Mouse (Mus musculus) heart, embryonic 11.5 days (tissue): Measurements from ENCODE around the gene Pacsin1. TPM values are rescaled to one million over a fixed set of nuclear protein-coding genes. Genes with fewer than 3 reads are reported as not detected.
A peak's percentile ranks its signal among the peaks of the same experiment; 100 is the strongest.
"Not testable (repeated sequence)": the region's sequence is repeated elsewhere in the genome, so short reads cannot be mapped to it uniquely, and the experiment has no call there.

ENCODE experiments used
- ATAC-seq: fragments of 200-750 bp; cut with Nextera tagmentation; replicated peaks from 2 replicates; pipeline ENCODE4 v1.8.0; 2017; ENCODE audit warnings: moderate library complexity; ENCODE audit not compliant: insufficient number of reproducible peaks, low FRiP score, low TSS enrichment
- H3K27ac ChIP-seq: fragments of 300-500 bp; sonication (generic); 2 replicates; pipeline ENCODE4 v1.5.1; 2014; ENCODE audit warnings: mild to moderate bottlenecking, low read depth, low read length
- H3K27me3 ChIP-seq: fragments of 300-500 bp; sonication (generic); 2 replicates; pipeline ENCODE4 v1.6.1; 2014; ENCODE audit warnings: mild to moderate bottlenecking, low read length, mixed read lengths; ENCODE audit not compliant: control insufficient read depth, insufficient read depth
- H3K36me3 ChIP-seq: fragments of 300-500 bp; sonication (generic); 2 replicates; pipeline ENCODE4 v1.6.1; 2014; ENCODE audit warnings: mild to moderate bottlenecking, low read length, moderate library complexity, mixed read lengths; ENCODE audit not compliant: control insufficient read depth, insufficient read depth
- H3K4me1 ChIP-seq: fragments of 300-500 bp; sonication (generic); 2 replicates; pipeline ENCODE4 v1.6.1; 2014; ENCODE audit warnings: low read length; ENCODE audit not compliant: control insufficient read depth, insufficient read depth
- H3K4me2 ChIP-seq: fragments of 300-500 bp; sonication (generic); 2 replicates; pipeline ENCODE4 v1.6.1; 2014; ENCODE audit warnings: mild to moderate bottlenecking, moderate library complexity
- H3K4me3 ChIP-seq: fragments of 300-500 bp; sonication (generic); 2 replicates; pipeline ENCODE4 v1.5.1; 2014; ENCODE audit warnings: low read depth, low read length
- H3K9ac ChIP-seq: fragments of 300-500 bp; sonication (generic); 2 replicates; pipeline ENCODE4 v1.6.1; 2014; ENCODE audit warnings: mild to moderate bottlenecking, low read depth, low read length, moderate library complexity
- H3K9me3 ChIP-seq: fragments of 300-500 bp; sonication (generic); replicated peaks from 2 replicates; pipeline ENCODE4 v1.6.1; 2016; ENCODE audit warnings: low read length; ENCODE audit not compliant: control insufficient read depth
- WGBS: fragments of 180-500 bp; shearing (Covaris S2); extraction: QIAGEN DNeasy Blood & Tissue Kit; methylation state at CpG from one replicate; pipeline ENCODE4 v1.1.7; 2014; ENCODE audit not compliant: insufficient replicate concordance; 5-methylcytosine and 5-hydroxymethylcytosine counted together
- polyA plus RNA-seq: library from polyadenylated mRNA; unstranded; fragments of >200 nt; fragmentation: Nextera tagmentation; extraction: Ambion mirVana; gene quantifications from 2 replicates; pipeline ENCODE4 v1.2.1, GENCODE M21; 2014

The Pacsin1 gene
- polyA plus RNA-seq, 1 experiment from 2014 or later, result 2.5 TPM

GRCm38 (mm10) chr17:27629249-27630020, 25.9 kb upstream of the Pacsin1 start:
- ATAC-seq, result peak; percentile 28; the same call in 1 of the 2 replicates
- Histone ChIP-seq H3K4me1 (peaks cover 15% of the 10 kb centered on the region), H3K27ac (no peak overlapping the region), H3K36me3 (peaks cover 25% of the 10 kb centered on the region), H3K4me2 (no peak overlapping the region), H3K4me3 (no peak overlapping the region), H3K9ac (no peak overlapping the region), H3K9me3 (no peaks in the 10 kb centered on the region), H3K27me3 (no peaks in the 10 kb centered on the region)
- 67% methylated on average over 2 of the region's 2 CpGs for WGBS

- Histone ChIP-seq H3K4me1 (peaks cover 20% of the 10 kb centered on the region), H3K4me3 (peak within 1 kb of the TSS; percentile 95), H3K9me3 (no peaks in the 10 kb centered on the region), H3K27ac (peak within 1 kb of the TSS; percentile 85), H3K9ac (peak within 1 kb of the TSS; percentile 98), H3K36me3 (peaks cover 25% of the 10 kb centered on the region), H3K27me3 (no peaks in the 10 kb centered on the region), H3K4me2 (peak within 1 kb of the TSS; percentile 79)
- peak; percentile 94 for ATAC-seq
- whole genome bisulfite sequencing, result under 1% methylated on average over 56 of the region's 72 CpGs
Observed at GRCm38 (mm10) chr17:27634871-27635574, 20.3 kb upstream of the Pacsin1 start, which contains the start of gene RPS10-NUDT3. Gene RPS10-NUDT3, minus strand, starts transcription at chr17:27635222.

GRCm38 (mm10) chr17:27635575-27635903, 19.8 kb upstream of the Pacsin1 start:
- 45% methylated on average over 9 of the region's 9 CpGs for WGBS
- H3K27me3 ChIP-seq, ATAC-seq, H3K9me3 ChIP-seq: not testable (repeated sequence)
- Histone ChIP-seq H3K4me3 (peak overlapping the region; percentile 95), H3K36me3 (peaks cover 22% of the 10 kb centered on the region), H3K9ac (peak overlapping the region; percentile 98; the same call in 1 of the 2 replicates), H3K4me2 (peak overlapping the region; percentile 79), H3K4me1 (peaks cover 20% of the 10 kb centered on the region), H3K27ac (peak overlapping the region; percentile 85)

DNA sequence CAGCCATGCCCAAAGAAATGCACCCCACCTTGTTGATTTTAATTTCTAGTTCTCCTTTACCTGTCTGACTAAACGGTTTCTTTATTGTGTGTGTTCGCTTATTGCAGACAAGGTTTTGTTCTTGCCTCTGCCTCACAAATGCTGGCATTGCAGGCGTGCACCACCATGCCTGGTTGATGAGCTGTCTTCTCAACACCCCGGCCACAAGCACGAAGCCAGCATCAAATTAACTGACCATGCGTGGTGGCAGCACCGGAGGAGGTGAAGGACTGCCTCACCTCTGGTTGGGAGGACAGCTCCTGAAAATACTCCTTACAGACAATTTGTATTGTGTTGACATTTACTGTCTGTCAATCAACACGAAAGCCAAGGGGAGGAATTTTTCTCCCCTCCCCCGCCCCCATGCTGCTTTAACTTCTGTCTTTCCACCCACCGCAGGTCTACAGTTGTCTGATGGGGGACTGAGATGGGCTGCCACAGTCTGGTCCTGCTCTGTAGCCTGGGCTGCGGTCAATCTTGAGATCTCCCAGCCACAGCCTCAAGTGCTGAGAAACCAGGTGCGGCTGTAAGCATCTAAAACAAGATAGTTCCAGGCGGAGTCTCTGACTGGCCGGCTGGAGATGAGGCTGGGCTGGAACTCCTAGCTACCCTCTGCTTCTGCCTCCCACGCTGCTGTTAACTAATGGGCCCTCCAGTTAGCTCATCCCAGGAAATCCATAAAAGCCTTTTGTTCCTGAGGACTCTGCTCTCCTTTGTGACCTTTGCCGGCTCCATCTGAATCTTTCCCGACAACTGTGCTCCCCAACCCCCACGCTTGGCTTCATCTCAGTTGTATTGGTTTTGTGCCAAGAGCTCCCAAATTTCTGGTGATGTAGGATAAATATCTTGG, 18.9 kb upstream of the Pacsin1 start, which contains the start of gene Rps10:
TSS of gene Rps10 (minus strand) at position 538 of the 889 bp plus-strand sequence.
- Histone ChIP-seq H3K4me1 (peaks cover 20% of the 10 kb centered on the region), H3K4me3 (peak within 1 kb of the TSS; percentile 95), H3K9me3 (no peaks in the 10 kb centered on the region), H3K9ac (peak within 1 kb of the TSS; percentile 16; the same call in 1 of the 2 replicates), H3K4me2 (peak within 1 kb of the TSS; percentile 79), H3K27ac (peak within 1 kb of the TSS; percentile 85; the same call in 1 of the 2 replicates), H3K36me3 (peaks cover 17% of the 10 kb centered on the region), H3K27me3 (no peaks in the 10 kb centered on the region)
- ATAC-seq, result no peak
- WGBS, result 44% methylated on average over 18 of the region's 18 CpGs

GRCm38 (mm10) chr17:27637333-27637732, 18.0 kb upstream of the Pacsin1 start:
- H3K9me3 ChIP-seq, result no peaks in the 10 kb centered on the region
- no peak overlapping the region for H3K4me3 ChIP-seq
- 62% methylated on average over 9 of the region's 9 CpGs for WGBS
- no peak overlapping the region for H3K4me2 ChIP-seq
- H3K27me3 ChIP-seq, result no peaks in the 10 kb centered on the region
- H3K36me3 ChIP-seq, result peaks cover 7% of the 10 kb centered on the region
- peaks cover 21% of the 10 kb centered on the region for H3K4me1 ChIP-seq
- ATAC-seq, result no peak
- no peak overlapping the region for H3K27ac ChIP-seq
- peak overlapping the region; percentile 16; the same call in 1 of the 2 replicates for H3K9ac ChIP-seq

- 68% methylated on average over 20 of the region's 20 CpGs for WGBS
- Histone ChIP-seq H3K9ac (no peak overlapping the region), H3K9me3 (no peaks in the 10 kb centered on the region), H3K36me3 (no peaks in the 10 kb centered on the region), H3K4me3 (no peak overlapping the region), H3K4me1 (peaks cover 15% of the 10 kb centered on the region), H3K4me2 (no peak overlapping the region), H3K27me3 (no peaks in the 10 kb centered on the region), H3K27ac (no peak overlapping the region)
- ATAC-seq, result no peak
Observed at GRCm38 (mm10) chr17:27638921-27639332, 16.4 kb upstream of the Pacsin1 start.

DNA sequence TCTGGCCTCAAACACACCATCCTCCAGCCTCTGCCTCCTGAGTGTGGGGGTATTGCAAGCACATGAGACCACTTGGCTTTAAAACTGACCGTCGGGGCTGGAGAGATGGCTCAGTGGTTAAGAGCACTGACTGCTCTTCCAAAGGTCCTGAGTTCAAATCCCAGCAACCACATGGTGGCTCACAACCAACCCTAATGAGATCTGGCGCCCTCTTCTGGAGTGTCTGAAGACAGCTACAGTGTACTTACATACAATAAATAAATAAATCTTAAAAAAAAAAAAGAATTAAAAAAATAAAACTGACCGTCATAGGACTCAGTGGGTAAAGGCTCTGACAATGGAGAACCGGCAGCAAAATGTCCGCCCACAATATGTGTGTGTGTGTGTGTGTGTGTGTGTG, 15.5 kb upstream of the Pacsin1 start:
- H3K36me3 ChIP-seq, H3K4me2 ChIP-seq, ATAC-seq, H3K9ac ChIP-seq, H3K27ac ChIP-seq, H3K4me3 ChIP-seq, H3K9me3 ChIP-seq, H3K27me3 ChIP-seq: not testable (repeated sequence)
- H3K4me1 ChIP-seq, result peaks cover 14% of the 10 kb centered on the region
- WGBS, result 88% methylated on average over 6 of the region's 6 CpGs

GRCm38 (mm10) chr17:27642491-27643062, 12.7 kb upstream of the Pacsin1 start:
- peak overlapping the region; percentile 28; the same call in 1 of the 2 replicates for H3K4me2 ChIP-seq
- H3K9me3 ChIP-seq, result no peaks in the 10 kb centered on the region
- no peak for ATAC-seq
- no peak overlapping the region for H3K9ac ChIP-seq
- 22% methylated on average over 12 of the region's 12 CpGs for WGBS
- peaks cover 5% of the 10 kb centered on the region for H3K4me1 ChIP-seq
- no peaks in the 10 kb centered on the region for H3K27me3 ChIP-seq
- H3K36me3 ChIP-seq, result no peaks in the 10 kb centered on the region
- no peak overlapping the region for H3K27ac ChIP-seq
- H3K4me3 ChIP-seq, result no peak overlapping the region
